Mouse (Mus musculus): ENCODE results near the gene Ly6g6d. TPM values are rescaled to one million over a fixed set of nuclear protein-coding genes. Genes with fewer than 3 reads are reported as not detected.

The Ly6g6d gene
- polyA plus RNA-seq, 1 experiment from 2014 or later, result 0.19 TPM

DNA sequence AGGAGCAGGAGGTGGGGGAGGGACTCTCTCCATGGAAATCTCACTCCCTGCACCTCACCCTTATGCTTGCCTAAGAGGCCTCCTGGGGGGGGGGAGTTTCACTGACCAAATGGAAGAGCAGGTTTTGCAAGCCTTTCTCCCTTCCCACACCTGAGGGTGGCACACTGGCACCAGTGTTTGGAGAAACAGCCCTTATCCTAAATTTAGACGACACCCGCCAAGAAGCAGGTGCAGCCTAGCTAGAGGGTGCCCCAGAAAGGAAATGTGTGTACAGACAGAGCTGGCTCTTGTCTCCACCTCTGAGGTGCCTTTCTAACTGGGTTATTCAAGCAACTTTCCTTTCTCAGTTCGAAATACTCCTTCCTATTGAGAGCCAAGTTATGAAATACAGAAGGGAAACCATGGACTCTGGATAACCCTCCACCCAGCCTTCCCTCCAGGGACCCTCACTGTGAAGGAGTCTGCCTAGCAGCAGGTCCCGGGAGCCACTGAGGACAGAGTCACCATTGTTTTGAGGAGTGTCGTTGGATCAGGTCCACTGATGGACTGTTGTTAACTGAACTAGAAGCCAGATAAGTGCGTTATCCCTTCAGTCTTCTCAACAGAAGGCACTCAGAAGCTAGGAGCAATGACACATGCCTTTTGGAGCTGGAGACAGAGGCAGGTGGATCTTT is 7.2 kb downstream of the Ly6g6d start:
- ATAC-seq, result no peak
- POLR2A ChIA-PET, result interaction anchor here (0.7 to 1.7 kb wide), 2 partner anchors 19 to 103 kb away, joined by 4 read pairs; no protein-coding TSS in a partner anchor

DNA sequence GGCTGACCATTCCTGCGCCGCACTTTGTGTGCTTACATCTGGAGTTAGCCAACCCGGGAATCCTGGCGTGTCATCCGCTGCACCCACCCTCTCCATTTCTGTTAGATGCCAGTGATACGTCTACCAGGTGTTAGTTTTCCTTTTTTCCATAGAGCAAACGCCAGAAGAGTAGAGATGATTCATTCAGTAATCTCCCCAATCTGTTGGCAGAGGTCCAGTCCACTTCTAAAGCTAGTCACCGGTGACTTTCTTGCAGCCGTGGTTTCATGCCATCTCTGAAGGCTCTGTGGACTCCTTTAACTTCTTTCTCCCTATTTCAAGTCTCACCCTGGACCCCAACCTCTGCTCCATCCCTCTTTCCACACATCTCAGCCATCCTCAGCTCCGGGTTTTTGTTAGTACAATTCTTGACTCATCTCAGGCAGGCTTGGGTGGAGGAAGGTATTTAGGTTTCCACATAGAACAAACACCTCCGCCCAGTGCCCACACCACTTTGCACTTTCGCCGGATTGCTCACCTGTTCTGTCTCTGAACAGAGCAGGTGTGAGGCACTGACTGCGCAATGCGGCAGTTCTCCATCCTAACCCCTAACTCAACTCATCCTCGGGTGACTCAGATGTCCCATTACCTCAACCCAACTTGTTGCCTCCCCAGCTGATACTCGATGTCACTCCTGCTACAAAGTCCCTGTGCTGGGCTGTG is 9.5 kb downstream of the Ly6g6d start:
- no peaks in the 10 kb centered on the region for H3K27me3 ChIP-seq
- DNase-seq (ENCODE audit: low read depth, low spot score), result no peak

More for the DNA sequence above, 7.2 kb downstream of the Ly6g6d start:
- no peaks in the 10 kb centered on the region for H3K27me3 ChIP-seq
- in situ Hi-C loops (cut with MboI; ENCODE audit: low pct_unique_long_range_greater_than_20kb), result no loop called here
- no peak for TF ChIP-seq CTCF (IDR thresholded peaks at IDR 0.05)
- DNase-seq (ENCODE audit: low read depth, low spot score), result no peak
- CTCF ChIA-PET, result no interaction called here

GRCm38 (mm10) chr17:35066084-35066483 is 11.8 kb downstream of the Ly6g6d start, which contains the start of gene Mpig6b:
Mpig6b (minus strand) TSS chr17:35066184.
- DNase-seq (ENCODE audit: low read depth, low spot score) (no peak), ATAC-seq (no peak)
- ChIA-PET POLR2A (interaction anchor here (0.6 kb wide), 1 partner anchor 23 kb away, joined by 3 read pairs; the partner anchor contains the start of gene Abhd16a), CTCF (no interaction called here)
- H3K27me3 ChIP-seq, result no peaks in the 10 kb centered on the region
- no peak for TF ChIP-seq CTCF (IDR thresholded peaks at IDR 0.05)
- in situ Hi-C loops (cut with MboI; ENCODE audit: low pct_unique_long_range_greater_than_20kb), result no loop called here

More for the DNA sequence above, 9.5 kb downstream of the Ly6g6d start:
- ATAC-seq, result no peak
- in situ Hi-C loops (cut with MboI; ENCODE audit: low pct_unique_long_range_greater_than_20kb), result no loop called here
- TF ChIP-seq CTCF (IDR thresholded peaks at IDR 0.05), result no peak
- POLR2A ChIA-PET, result no interaction called here
- CTCF ChIA-PET, result no interaction called here

DNA sequence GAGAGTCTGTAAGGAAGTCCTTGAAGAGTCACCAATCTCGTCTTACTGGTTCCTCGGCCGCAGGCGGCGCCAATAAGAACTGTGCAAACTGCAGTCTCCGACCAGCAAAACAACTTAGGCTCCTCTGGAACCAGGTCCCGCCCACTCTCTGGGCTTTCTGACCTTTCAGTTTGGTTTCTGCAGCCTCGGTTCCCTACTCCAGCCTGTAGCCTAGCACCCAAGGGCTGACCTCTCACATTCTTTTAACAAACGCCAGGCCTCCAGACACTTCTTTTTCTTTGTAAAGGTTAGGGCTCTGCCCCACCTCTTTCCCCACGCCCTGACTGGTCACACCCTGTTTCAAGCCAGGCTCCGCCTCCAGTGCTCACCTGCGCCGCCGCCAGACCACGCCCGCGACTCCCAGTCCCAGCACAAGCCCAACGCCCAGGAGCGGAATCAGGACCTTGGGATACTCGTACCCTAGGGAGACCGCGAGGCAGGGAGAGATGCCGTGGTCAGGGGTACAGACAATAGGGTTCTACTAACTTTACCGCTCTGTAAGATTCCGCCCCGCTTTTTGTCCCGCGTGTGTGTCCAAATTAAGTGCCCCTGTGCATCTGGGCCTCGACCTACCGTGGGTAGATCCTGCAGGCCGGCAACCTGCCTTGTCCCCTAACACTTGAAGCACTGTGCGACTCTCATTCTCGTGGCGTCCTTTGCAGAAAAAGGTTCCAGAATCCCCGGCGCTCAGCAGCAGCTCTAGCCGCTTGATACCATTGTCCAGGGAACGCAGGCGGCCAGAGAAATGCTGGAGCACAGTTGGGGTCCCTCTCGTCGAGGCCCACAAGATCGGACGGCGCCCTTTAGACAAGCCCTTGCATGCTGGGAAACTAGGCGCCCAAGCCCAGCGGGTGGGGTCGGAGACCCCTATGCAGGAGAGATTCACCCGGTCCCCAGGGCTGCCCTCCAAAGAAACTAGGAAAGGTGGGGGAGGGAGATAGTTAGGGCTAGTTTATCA is 12.6 kb downstream of the Ly6g6d start, which contains the start of gene Ly6g6c:
Ly6g6c (plus strand) TSS at position 438 of the 997 bp plus-strand sequence.
- in situ Hi-C loops (cut with MboI; ENCODE audit: low pct_unique_long_range_greater_than_20kb), result loop anchor here (5.0 kb wide), 1 partner anchor 43 kb away; no protein-coding TSS in a partner anchor
- DNase-seq (ENCODE audit: low read depth, low spot score) (no peak), ATAC-seq (no peak)
- no peak for TF ChIP-seq CTCF (IDR thresholded peaks at IDR 0.05)
- no peaks in the 10 kb centered on the region for H3K27me3 ChIP-seq
- POLR2A ChIA-PET, result no interaction called here
- CTCF ChIA-PET, result interaction anchor here (1.4 kb wide), 1 partner anchor 11 kb away, joined by 4 read pairs; the partner anchor contains the start of gene Ly6g6e

- POLR2A ChIA-PET, result interaction anchor here (1.1 kb wide), 1 partner anchor 16 kb away, joined by 5 read pairs; no protein-coding TSS in a partner anchor
Observed at GRCm38 (mm10) chr17:35064378-35064877, 13.4 kb downstream of the Ly6g6d start.

GRCm38 (mm10) chr17:35063466-35063865 is 14.4 kb downstream of the Ly6g6d start:
- TF ChIP-seq CTCF (IDR thresholded peaks at IDR 0.05), result no peak
- CTCF ChIA-PET, result interaction anchor here (1.5 kb wide), 1 partner anchor 43 kb away, joined by 3 read pairs; no protein-coding TSS in a partner anchor
- ATAC-seq (no peak), DNase-seq (ENCODE audit: low read depth, low spot score) (no peak)
- no peaks in the 10 kb centered on the region for H3K27me3 ChIP-seq
- in situ Hi-C loops (cut with MboI; ENCODE audit: low pct_unique_long_range_greater_than_20kb), result loop anchor here (5.0 kb wide), 1 partner anchor 41 kb away; no protein-coding TSS in a partner anchor
- POLR2A ChIA-PET, result interaction anchor here (0.6 to 1.3 kb wide), 3 partner anchors 15 to 45 kb away, joined by 3 to 7 read pairs (median 5); no protein-coding TSS in a partner anchor

More at GRCm38 (mm10) chr17:35064378-35064877, 13.4 kb downstream of the Ly6g6d start:
- in situ Hi-C loops (cut with MboI; ENCODE audit: low pct_unique_long_range_greater_than_20kb), result loop anchor here (5.0 kb wide), 1 partner anchor 42 kb away; no protein-coding TSS in a partner anchor
- no peak for TF ChIP-seq CTCF (IDR thresholded peaks at IDR 0.05)
- CTCF ChIA-PET, result interaction anchor here (1.4 to 1.5 kb wide), 2 partner anchors 12 to 42 kb away, joined by 3 to 4 read pairs; partner anchors contain the start of gene Ly6g6e
- no peaks in the 10 kb centered on the region for H3K27me3 ChIP-seq
- ATAC-seq, result no peak
- DNase-seq (ENCODE audit: low read depth, low spot score), result no peak

DNA sequence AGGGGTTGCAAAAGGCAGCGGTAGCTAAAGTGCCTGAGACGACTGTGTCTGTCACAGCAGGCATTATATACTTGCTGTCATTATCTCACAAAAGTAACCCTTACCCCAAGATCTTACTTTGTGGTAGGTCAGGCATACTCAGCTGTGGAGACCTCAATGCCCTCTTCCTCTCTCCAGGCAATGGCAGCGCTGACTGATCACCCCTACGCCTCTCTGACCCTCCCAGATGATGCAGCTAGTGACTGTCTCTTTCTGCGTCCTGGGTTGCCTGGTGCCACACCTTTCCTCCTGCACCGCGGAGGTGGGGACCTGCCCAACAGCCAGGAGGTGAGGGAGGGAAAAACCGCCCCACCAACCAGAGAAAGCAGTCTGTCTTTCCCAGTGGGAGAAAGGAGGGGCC is 16.6 kb downstream of the Ly6g6d start:
- CTCF ChIA-PET, result interaction anchor here (1.2 kb wide), 1 partner anchor 41 kb away, joined by 3 read pairs; no protein-coding TSS in a partner anchor
- in situ Hi-C loops (cut with MboI; ENCODE audit: low pct_unique_long_range_greater_than_20kb), result loop anchor here (5.0 kb wide), 1 partner anchor 39 kb away; no protein-coding TSS in a partner anchor
- POLR2A ChIA-PET, result interaction anchor here (0.6 to 1.3 kb wide), 2 partner anchors 10 to 25 kb away, joined by 3 read pairs; no protein-coding TSS in a partner anchor
- no peaks in the 10 kb centered on the region for H3K27me3 ChIP-seq
- ATAC-seq (no peak), DNase-seq (ENCODE audit: low read depth, low spot score) (no peak)
- no peak for TF ChIP-seq CTCF (IDR thresholded peaks at IDR 0.05)

DNA sequence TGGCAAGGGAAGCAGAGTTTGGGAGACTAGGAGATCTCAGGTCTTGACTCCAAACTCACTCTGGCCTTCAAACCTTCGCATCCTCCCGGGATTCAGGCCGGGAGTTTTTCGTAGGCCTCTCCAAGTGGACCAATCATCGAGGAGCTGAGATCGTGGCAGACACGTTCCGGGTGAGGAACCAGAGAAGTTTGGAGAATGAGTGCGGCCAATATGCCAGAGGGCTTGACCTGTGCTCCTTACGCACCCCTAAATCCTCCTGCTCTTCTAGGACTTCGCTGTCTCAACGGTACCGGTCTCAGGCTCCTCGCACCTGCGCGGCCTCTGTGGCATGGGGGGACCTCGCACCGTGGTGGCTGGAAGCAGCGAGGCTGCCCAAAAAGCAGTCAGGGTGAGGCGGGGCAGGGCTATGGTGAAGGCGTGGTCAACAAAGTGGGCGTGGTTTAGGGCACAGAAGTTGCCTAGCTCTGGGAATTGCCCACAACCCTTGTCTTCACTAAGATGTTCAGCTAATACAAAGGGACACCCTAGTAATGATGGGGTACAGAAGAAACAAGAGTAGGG is 17.0 kb downstream of the Ly6g6d start:
- no peak for TF ChIP-seq CTCF (IDR thresholded peaks at IDR 0.05)
- in situ Hi-C loops (cut with MboI; ENCODE audit: low pct_unique_long_range_greater_than_20kb), result loop anchor here (5.0 kb wide), 1 partner anchor 39 kb away; no protein-coding TSS in a partner anchor
- no peaks in the 10 kb centered on the region for H3K27me3 ChIP-seq
- POLR2A ChIA-PET, result interaction anchor here (0.6 to 1.3 kb wide), 2 partner anchors 9 to 25 kb away, joined by 3 read pairs; no protein-coding TSS in a partner anchor
- ATAC-seq, result no peak
- no peak for DNase-seq (ENCODE audit: low read depth, low spot score)
- CTCF ChIA-PET, result interaction anchor here (1.2 kb wide), 1 partner anchor 40 kb away, joined by 3 read pairs; no protein-coding TSS in a partner anchor

GRCm38 (mm10) chr17:35060071-35060470 is 17.8 kb downstream of the Ly6g6d start:
- CTCF ChIA-PET, result interaction anchor here (0.8 to 1.4 kb wide), 5 partner anchors 9 to 40 kb away, joined by 3 to 5 read pairs (median 3); partner anchors contain the start of gene Ly6g6f
- TF ChIP-seq CTCF (IDR thresholded peaks at IDR 0.05), result no peak
- no peaks in the 10 kb centered on the region for H3K27me3 ChIP-seq
- POLR2A ChIA-PET, result interaction anchor here (0.7 to 1.6 kb wide), 6 partner anchors 8 to 109 kb away, joined by 3 to 9 read pairs (median 3); no protein-coding TSS in a partner anchor
- in situ Hi-C loops (cut with MboI; ENCODE audit: low pct_unique_long_range_greater_than_20kb), result loop anchor here (5.0 kb wide), 1 partner anchor 38 kb away; no protein-coding TSS in a partner anchor
- ATAC-seq (no peak), DNase-seq (ENCODE audit: low read depth, low spot score) (no peak)

All from Patski (cell line).